Mouse (Mus musculus) intestine, embryonic 15.5 days (tissue): ENCODE measurements around the gene Tceanc2. TPM values are rescaled to one million over a fixed set of nuclear protein-coding genes. Genes with fewer than 3 reads are reported as not detected.
A peak's percentile ranks its signal among the peaks of the same experiment; 100 is the strongest.

Experiments
- ATAC-seq: fragments of 200-750 bp; cut with Nextera tagmentation; 2 replicates; pipeline ENCODE4 v1.8.0; 2017; ENCODE audit warnings: moderate TSS enrichment, moderate library complexity
- H3K27ac ChIP-seq: fragments of 300-500 bp; sonication (generic); 2 replicates; pipeline ENCODE4 v1.5.1; 2015; ENCODE audit warnings: mild to moderate bottlenecking, inconsistent platforms
- H3K27me3 ChIP-seq: fragments of 300-500 bp; sonication (generic); replicated peaks from 2 replicates; pipeline ENCODE4 v1.6.1; 2015; ENCODE audit warnings: inconsistent platforms
- H3K36me3 ChIP-seq: fragments of 300-500 bp; sonication (generic); 2 replicates; pipeline ENCODE4 v1.6.1; 2015; ENCODE audit warnings: inconsistent platforms
- H3K4me1 ChIP-seq: fragments of 300-500 bp; sonication (generic); replicated peaks from 2 replicates; pipeline ENCODE4 v1.6.1; 2015; ENCODE audit warnings: inconsistent platforms
- H3K4me2 ChIP-seq: fragments of 300-500 bp; sonication (generic); replicated peaks from 2 replicates; pipeline ENCODE4 v1.6.1; 2015; ENCODE audit warnings: mild to moderate bottlenecking, inconsistent platforms
- H3K4me3 ChIP-seq: fragments of 300-500 bp; sonication (generic); replicated peaks from 2 replicates; pipeline ENCODE4 v1.5.1; 2015; ENCODE audit warnings: inconsistent platforms
- H3K9ac ChIP-seq: fragments of 300-500 bp; sonication (generic); 2 replicates; pipeline ENCODE4 v1.6.1; 2015; ENCODE audit warnings: inconsistent platforms
- H3K9me3 ChIP-seq: fragments of 300-500 bp; sonication (generic); 2 replicates; pipeline ENCODE4 v1.6.1; 2016; ENCODE audit warnings: inconsistent platforms
- WGBS: fragments of 180-500 bp; shearing (Covaris S2); methylation state at CpG from one replicate; pipeline ENCODE4 v1.1.7; 2015; 5-methylcytosine and 5-hydroxymethylcytosine counted together
- polyA plus RNA-seq: library from polyadenylated mRNA; unstranded; fragments of >200 nt; fragmentation: Nextera tagmentation; extraction: Ambion mirVana; gene quantifications from 2 replicates; pipeline ENCODE4 v1.2.1, GENCODE M21; 2015

The Tceanc2 gene
- polyA plus RNA-seq, 1 experiment from 2014 or later, result 21.8 TPM

- ATAC-seq, result peak; percentile 26; the same call in 1 of the 2 replicates
Observed at GRCm38 (mm10) chr4:107138948-107139835, 39.7 kb downstream of the Tceanc2 start.

GRCm38 (mm10) chr4:107136531-107136930 is 42.4 kb downstream of the Tceanc2 start:
- no peak for ATAC-seq
- Histone ChIP-seq H3K4me2 (no peak overlapping the region), H3K4me3 (no peak overlapping the region), H3K36me3 (peaks cover 5% of the 10 kb centered on the region; the same call in 1 of the 2 replicates), H3K9me3 (no peaks in the 10 kb centered on the region), H3K27ac (no peak overlapping the region), H3K9ac (no peak overlapping the region), H3K27me3 (no peaks in the 10 kb centered on the region), H3K4me1 (peaks cover 14% of the 10 kb centered on the region)
- 60% methylated on average over 3 of the region's 3 CpGs for WGBS

More at GRCm38 (mm10) chr4:107138948-107139835, 39.7 kb downstream of the Tceanc2 start:
- no peak overlapping the region for H3K9ac ChIP-seq
- no peak overlapping the region for H3K4me3 ChIP-seq
- H3K36me3 ChIP-seq, result peaks cover 5% of the 10 kb centered on the region; the same call in 1 of the 2 replicates
- no peaks in the 10 kb centered on the region for H3K9me3 ChIP-seq
- H3K27me3 ChIP-seq, result no peaks in the 10 kb centered on the region
- 58% methylated on average over 37 of the region's 37 CpGs for WGBS
- H3K4me1 ChIP-seq, result peaks cover 14% of the 10 kb centered on the region
- no peak overlapping the region for H3K4me2 ChIP-seq
- H3K27ac ChIP-seq, result 0 out of 2 replicates have a peak overlapping the region, but pooled peaks have one; percentile 4

- Histone ChIP-seq H3K27me3 (no peaks in the 10 kb centered on the region), H3K4me1 (peaks cover 16% of the 10 kb centered on the region), H3K9me3 (no peaks in the 10 kb centered on the region), H3K4me2 (no peak overlapping the region), H3K36me3 (peaks cover 5% of the 10 kb centered on the region; the same call in 1 of the 2 replicates), H3K9ac (no peak overlapping the region), H3K4me3 (no peak overlapping the region), H3K27ac (no peak overlapping the region)
- no peak for ATAC-seq
- 75% methylated on average over 5 of the region's 5 CpGs for WGBS
Observed at GRCm38 (mm10) chr4:107135663-107136062, 43.3 kb downstream of the Tceanc2 start.

- Histone ChIP-seq H3K9ac (no peak overlapping the region), H3K9me3 (no peaks in the 10 kb centered on the region), H3K4me1 (peaks cover 16% of the 10 kb centered on the region), H3K27ac (no peak overlapping the region), H3K4me3 (no peak overlapping the region), H3K36me3 (peaks cover 5% of the 10 kb centered on the region; the same call in 1 of the 2 replicates), H3K27me3 (no peaks in the 10 kb centered on the region), H3K4me2 (no peak overlapping the region)
- WGBS, result 75% methylated on average over 3 of the region's 3 CpGs
- no peak for ATAC-seq
Observed at GRCm38 (mm10) chr4:107134891-107135290, 44.0 kb downstream of the Tceanc2 start.

- no peaks in the 10 kb centered on the region for H3K27me3 ChIP-seq
- no peak for ATAC-seq
Observed at GRCm38 (mm10) chr4:107130534-107130933, 48.4 kb downstream of the Tceanc2 start.

GRCm38 (mm10) chr4:107129373-107129772 is 49.5 kb downstream of the Tceanc2 start:
- Histone ChIP-seq H3K9ac (no peak overlapping the region), H3K27me3 (no peaks in the 10 kb centered on the region), H3K4me3 (no peak overlapping the region), H3K4me2 (no peak overlapping the region), H3K4me1 (peaks cover 14% of the 10 kb centered on the region), H3K27ac (no peak overlapping the region), H3K36me3 (no peaks in the 10 kb centered on the region), H3K9me3 (no peaks in the 10 kb centered on the region)
- WGBS, result 74% methylated on average over 8 of the region's 8 CpGs
- no peak for ATAC-seq

More at GRCm38 (mm10) chr4:107130534-107130933, 48.4 kb downstream of the Tceanc2 start:
- no peak overlapping the region for H3K4me2 ChIP-seq
- H3K9ac ChIP-seq, result no peak overlapping the region
- H3K36me3 ChIP-seq, result no peaks in the 10 kb centered on the region
- peaks cover 14% of the 10 kb centered on the region for H3K4me1 ChIP-seq
- no peak overlapping the region for H3K4me3 ChIP-seq
- H3K9me3 ChIP-seq, result no peaks in the 10 kb centered on the region
- no peak overlapping the region for H3K27ac ChIP-seq
- WGBS, result 29% methylated on average over 9 of the region's 9 CpGs

GRCm38 (mm10) chr4:107127901-107128669 is 50.8 kb downstream of the Tceanc2 start:
- WGBS, result 46% methylated on average over 13 of the region's 13 CpGs
- Histone ChIP-seq H3K27ac (peak overlapping the region; percentile 48; the same call in 1 of the 2 replicates), H3K27me3 (no peaks in the 10 kb centered on the region), H3K4me3 (no peak overlapping the region), H3K9me3 (no peaks in the 10 kb centered on the region), H3K9ac (no peak overlapping the region), H3K4me2 (no peak overlapping the region), H3K4me1 (peaks cover 17% of the 10 kb centered on the region), H3K36me3 (no peaks in the 10 kb centered on the region)
- ATAC-seq, result peak; percentile 51

- H3K9me3 ChIP-seq, result no peaks in the 10 kb centered on the region
- no peak overlapping the region for H3K9ac ChIP-seq
- H3K27ac ChIP-seq, result no peak overlapping the region
- peaks cover 17% of the 10 kb centered on the region for H3K4me1 ChIP-seq
- 58% methylated on average over 13 of the region's 13 CpGs for WGBS
- no peak overlapping the region for H3K4me3 ChIP-seq
- ATAC-seq, result no peak
- no peaks in the 10 kb centered on the region for H3K27me3 ChIP-seq
- no peak overlapping the region for H3K4me2 ChIP-seq
- no peaks in the 10 kb centered on the region for H3K36me3 ChIP-seq
Observed at GRCm38 (mm10) chr4:107126891-107127524, 51.9 kb downstream of the Tceanc2 start.

GRCm38 (mm10) chr4:107126389-107126788 is 52.5 kb downstream of the Tceanc2 start:
- H3K4me2 ChIP-seq, result no peak overlapping the region
- no peak overlapping the region for H3K27ac ChIP-seq
- no peak overlapping the region for H3K9ac ChIP-seq
- ATAC-seq, result no peak
- 70% methylated on average over 10 of the region's 10 CpGs for WGBS
- H3K27me3 ChIP-seq, result no peaks in the 10 kb centered on the region
- peaks cover 20% of the 10 kb centered on the region for H3K4me1 ChIP-seq
- H3K9me3 ChIP-seq, result no peaks in the 10 kb centered on the region
- H3K36me3 ChIP-seq, result no peaks in the 10 kb centered on the region
- no peak overlapping the region for H3K4me3 ChIP-seq

GRCm38 (mm10) chr4:107125101-107125500 is 53.8 kb downstream of the Tceanc2 start:
- no peaks in the 10 kb centered on the region for H3K36me3 ChIP-seq
- no peaks in the 10 kb centered on the region for H3K27me3 ChIP-seq
- 72% methylated on average over 5 of the region's 5 CpGs for WGBS

GRCm38 (mm10) chr4:107124376-107124775 is 54.5 kb downstream of the Tceanc2 start:
- ATAC-seq, result no peak
- no peak overlapping the region for H3K4me3 ChIP-seq
- 50% methylated on average over 7 of the region's 7 CpGs for WGBS
- H3K27me3 ChIP-seq, result no peaks in the 10 kb centered on the region
- no peaks in the 10 kb centered on the region for H3K36me3 ChIP-seq
- peaks cover 18% of the 10 kb centered on the region for H3K4me1 ChIP-seq
- H3K9me3 ChIP-seq, result no peaks in the 10 kb centered on the region
- no peak overlapping the region for H3K4me2 ChIP-seq
- H3K9ac ChIP-seq, result no peak overlapping the region
- no peak overlapping the region for H3K27ac ChIP-seq

More at GRCm38 (mm10) chr4:107125101-107125500, 53.8 kb downstream of the Tceanc2 start:
- no peak overlapping the region for H3K4me3 ChIP-seq
- H3K27ac ChIP-seq, result no peak overlapping the region
- no peak overlapping the region for H3K9ac ChIP-seq
- ATAC-seq, result no peak
- no peaks in the 10 kb centered on the region for H3K9me3 ChIP-seq
- H3K4me2 ChIP-seq, result no peak overlapping the region
- peaks cover 18% of the 10 kb centered on the region for H3K4me1 ChIP-seq
